Mouse (Mus musculus): ENCODE results near the gene Tfdp2.

Tfdp2 gene

GRCm38 (mm10) chr9:96230271-96230670, 34.2 kb downstream of the Tfdp2 start:
- no peak for DNase-seq

- DNase-seq: no peak
These were observed 39.4 kb downstream of the Tfdp2 start for GRCm38 (mm10) chr9:96235477-96235876.

GRCm38 (mm10) chr9:96237391-96237790, 41.3 kb downstream of the Tfdp2 start:
- DNase-seq: no peak

GRCm38 (mm10) chr9:96238286-96238685, 42.2 kb downstream of the Tfdp2 start:
- DNase-seq: no peak

- DNase-seq: no peak
These were observed 45.3 kb downstream of the Tfdp2 start for GRCm38 (mm10) chr9:96241134-96242097.

GRCm38 (mm10) chr9:96243915-96244314, 47.8 kb downstream of the Tfdp2 start:
- DNase-seq: peak; percentile 45 to 57

GRCm38 (mm10) chr9:96254812-96255211, 58.7 kb downstream of the Tfdp2 start:
- DNase-seq: no peak

GRCm38 (mm10) chr9:96258478-96258877, 62.4 kb downstream of the Tfdp2 start:
- DNase-seq: peak; percentile 9 to 17

- DNase-seq: peak; percentile 16 to 19
These were observed 63.0 kb downstream of the Tfdp2 start for GRCm38 (mm10) chr9:96259017-96259512.

- peak in 1 of 2 experiments; percentile 25 for DNase-seq
These were observed 63.9 kb downstream of the Tfdp2 start for GRCm38 (mm10) chr9:96259753-96260520.

GRCm38 (mm10) chr9:96261101-96261500, 65.0 kb downstream of the Tfdp2 start:
- no peak for DNase-seq

GRCm38 (mm10) chr9:96261980-96262379, 65.9 kb downstream of the Tfdp2 start:
- no peak for DNase-seq

GRCm38 (mm10) chr9:96266793-96267558, 70.9 kb downstream of the Tfdp2 start:
- DNase-seq: no peak

GRCm38 (mm10) chr9:96267559-96267948, 71.5 kb downstream of the Tfdp2 start:
- no peak for DNase-seq

GRCm38 (mm10) chr9:96269726-96270125, 73.7 kb downstream of the Tfdp2 start:
- no peak for DNase-seq

- no peak for DNase-seq
These were observed 79.5 kb downstream of the Tfdp2 start for GRCm38 (mm10) chr9:96275543-96275942.

GRCm38 (mm10) chr9:96281497-96281896, 85.4 kb downstream of the Tfdp2 start:
- DNase-seq: no peak

- DNase-seq: no peak
These were observed 86.0 kb downstream of the Tfdp2 start for GRCm38 (mm10) chr9:96282082-96282481.

- DNase-seq: no peak
These were observed 88.8 kb downstream of the Tfdp2 start for GRCm38 (mm10) chr9:96284916-96285315.

GRCm38 (mm10) chr9:96292144-96292543, 96.1 kb downstream of the Tfdp2 start:
- no peak for DNase-seq

GRCm38 (mm10) chr9:96299324-96300008, 103.4 kb downstream of the Tfdp2 start:
- DNase-seq: no peak

GRCm38 (mm10) chr9:96308816-96309215, 112.7 kb downstream of the Tfdp2 start:
- DNase-seq: no peak
